ENCODE assay signal across 13 mouse cellular contexts in genomic region chr7:101501236-101501635, GRCm38 (mm10).
DNase-seq lines count a peak whose midpoint lies in the region.
"Had no signal": no experiment of that assay in that cellular context is flagged by ENCODE, and none has a peak within 500 bp of the region (broad histone marks: within the 10 kb centered on the region; RNA-seq: fewer than 3 reads in every experiment).

No protein-coding gene starts in this region.

- peak; percentile 66 for DNase-seq in adrenal gland, postnatal 14 days
- no peak for DNase-seq in adrenal gland, postnatal 25 days
- peak; percentile 34 to 36 for DNase-seq in B cell, adult 2 months
- peak; percentile 92 for DNase-seq in R1 (ENCODE audit: low read depth, low spot score)
- DNase-seq in induced T-regulatory cell, adult 2 months (ENCODE audit: low read depth), result peak; percentile 38
- DNase-seq in spleen, postnatal 10 days (ENCODE audit: low spot score in 2 of 2), result no peak
- no peak for DNase-seq in cerebellum, adult 9-10 months
- no peak for DNase-seq in kidney, adult 11 months
- DNase-seq: cerebellum, adult 11 months; cerebellum, postnatal 10 days; gastrocnemius, adult 2 months; right cerebral cortex, postnatal 14 days; thymus, adult 18-20 months had no signal

Comparison
In these comparisons a context has a peak if more than half of its experiments do, and no peak if none do; other contexts are left out.
1. DNase-seq: peak in adrenal gland, postnatal 14 days (single experiment), B cell, adult 2 months (2 of 2), R1 (single experiment) and induced T-regulatory cell, adult 2 months (single experiment); none in adrenal gland, postnatal 25 days (single experiment), spleen, postnatal 10 days (0 of 2), cerebellum, adult 9-10 months (single experiment) and kidney, adult 11 months (single experiment).